ENCODE assay signal across 8 mouse cellular contexts in genomic region chr15:102178279-102178678, GRCm38 (mm10). TPM values are rescaled to one million over a fixed set of nuclear protein-coding genes. Genes with fewer than 3 reads are reported as not detected.
DNase-seq lines count a peak whose midpoint lies in the region; ATAC-seq and TF ChIP-seq lines count a peak whose summit lies in the region.

No protein-coding gene starts in this region.

- WGBS in hindbrain, embryonic 14.5 days: 15% methylated on average over 6 of the region's 6 CpGs
- 31% methylated on average over 6 of the region's 6 CpGs for WGBS in hindbrain, embryonic 13.5 days

- TF ChIP-seq POLR2A in brain, embryonic 14.5 days (IDR thresholded peaks at IDR 0.05; ENCODE audit: borderline replicate concordance, extremely low read depth, insufficient read depth, insufficient read length, poor library complexity, severe bottlenecking): no peak

- ATAC-seq in hindbrain, embryonic 14.5 days (ENCODE audit: low FRiP score): no peak
- no peak for ATAC-seq in hindbrain, embryonic 13.5 days (ENCODE audit: low FRiP score)
- ATAC-seq in neutrophil, adult 5-6 weeks (ENCODE audit: extremely low read depth, insufficient number of reproducible peaks, low FRiP score, poor library complexity, severe bottlenecking): peak; percentile 88

- H3K4me2 ChIP-seq in hindbrain, embryonic 14.5 days (replicated peaks): no peak overlapping the region
- H3K4me2 ChIP-seq in hindbrain, embryonic 13.5 days: no peak overlapping the region

- H3K27ac ChIP-seq in hindbrain, embryonic 14.5 days: no peak overlapping the region
- H3K27ac ChIP-seq in hindbrain, embryonic 13.5 days: no peak overlapping the region

- no peaks in the 10 kb centered on the region for H3K27me3 ChIP-seq in hindbrain, embryonic 14.5 days (ENCODE audit: control insufficient read depth, insufficient read depth, low read length)
- H3K27me3 ChIP-seq in hindbrain, embryonic 13.5 days: no peaks in the 10 kb centered on the region

- peaks cover 8% of the 10 kb centered on the region for H3K9me3 ChIP-seq in hindbrain, embryonic 14.5 days (ENCODE audit: control insufficient read depth, low read length)
- H3K9me3 ChIP-seq in hindbrain, embryonic 13.5 days: no peaks in the 10 kb centered on the region; the same call in 1 of the 2 replicates

- H3K4me1 ChIP-seq in hindbrain, embryonic 14.5 days (replicated peaks; ENCODE audit: control insufficient read depth, insufficient read depth, low read length): no peaks in the 10 kb centered on the region
- no peaks in the 10 kb centered on the region for H3K4me1 ChIP-seq in hindbrain, embryonic 13.5 days (replicated peaks)

- intact Hi-C loops in left cerebral cortex, postnatal 4 days (cut with DNase I): loop anchor here (5.0 kb wide), 1 partner anchor 44 kb away; no protein-coding TSS in a partner anchor

- H3K4me3 ChIP-seq in hindbrain, embryonic 14.5 days (replicated peaks; ENCODE audit: low read length): no peak overlapping the region
- H3K4me3 ChIP-seq in hindbrain, embryonic 13.5 days: no peak overlapping the region

- DNase-seq in hindbrain, embryonic 14.5 days (ENCODE audit: low spot score): peak; percentile 83
- peak; percentile 70 for DNase-seq in brain, embryonic 14.5 days (ENCODE audit: low read depth)
- DNase-seq in forelimb bud, embryonic 11.5 days (ENCODE audit: low read depth, low spot score): peak; percentile 71
- DNase-seq in kidney, adult 18-20 months: peak; percentile 90
- peak; percentile 74 for DNase-seq in left cerebral cortex, postnatal 4 days
- peak; percentile 58 to 67 for DNase-seq in thymus, adult 18-20 months

- no peak overlapping the region for H3K9ac ChIP-seq in hindbrain, embryonic 14.5 days
- H3K9ac ChIP-seq in hindbrain, embryonic 13.5 days: no peak overlapping the region

- TF ChIP-seq CTCF in brain, embryonic 14.5 days (IDR thresholded peaks at IDR 0.05; ENCODE audit: borderline replicate concordance, extremely low read depth, insufficient read depth, insufficient read length): peak; percentile 81; the same call in 1 of the 2 replicates

- peaks cover 9% of the 10 kb centered on the region; the same call in 1 of the 2 replicates for H3K36me3 ChIP-seq in hindbrain, embryonic 14.5 days (replicated peaks; ENCODE audit: control insufficient read depth, insufficient read depth)
- peaks cover 18% of the 10 kb centered on the region for H3K36me3 ChIP-seq in hindbrain, embryonic 13.5 days

RNA-seq across cellular contexts. Expression of gene Zfp740, which starts 24.8 kb away (rescaled TPM):
- 45.4 and 47.1 TPM in 2 replicates for polyA plus RNA-seq in hindbrain, embryonic 14.5 days (2014; fragmentation: Nextera tagmentation; extraction: Ambion mirVana)
- 68.8 and 71.7 TPM in 2 replicates for polyA plus RNA-seq in hindbrain, embryonic 13.5 days (2015; fragmentation: Nextera tagmentation; extraction: Ambion mirVana)
- polyA plus RNA-seq in brain, embryonic 14.5 days (2012; rRNA removed): 91.1 and 96.5 TPM in 2 replicates
- total RNA-seq in left cerebral cortex, postnatal 4 days (2021): 10 to 100 TPM; 70.3 to 70.6 TPM
- total RNA-seq in neutrophil, adult 5-6 weeks (2017): 118 and 120 TPM in 2 replicates

RNA-seq across cellular contexts. Expression of gene Csad, which starts 26.2 kb away (rescaled TPM):
- 27.5 and 33.3 TPM in 2 replicates for polyA plus RNA-seq in hindbrain, embryonic 14.5 days (2014; fragmentation: Nextera tagmentation; extraction: Ambion mirVana)
- polyA plus RNA-seq in hindbrain, embryonic 13.5 days (2015; fragmentation: Nextera tagmentation; extraction: Ambion mirVana): 43.2 and 44.5 TPM in 2 replicates
- polyA plus RNA-seq in brain, embryonic 14.5 days (2012; rRNA removed): 45.4 and 50.8 TPM in 2 replicates
- total RNA-seq in left cerebral cortex, postnatal 4 days (2021): 10 to 100 TPM; 27.8 TPM
- total RNA-seq in neutrophil, adult 5-6 weeks (2017): 47.6 and 56.0 TPM in 2 replicates

RNA-seq across cellular contexts. Expression of gene Soat2, which starts 28.0 kb away (rescaled TPM):
- 0.13 TPM in 1 of 2 replicates, not detected in the other for polyA plus RNA-seq in hindbrain, embryonic 14.5 days (2014; fragmentation: Nextera tagmentation; extraction: Ambion mirVana)
- polyA plus RNA-seq in hindbrain, embryonic 13.5 days (2015; fragmentation: Nextera tagmentation; extraction: Ambion mirVana): 0.14 TPM in 1 of 2 replicates, not detected in the other
- polyA plus RNA-seq in brain, embryonic 14.5 days (2012; rRNA removed): 0.15 and 0.18 TPM in 2 replicates
- not detected for total RNA-seq in left cerebral cortex, postnatal 4 days (2021)
- 13.3 and 14.4 TPM in 2 replicates for total RNA-seq in neutrophil, adult 5-6 weeks (2017)

RNA-seq across cellular contexts. Expression of gene Igfbp6, which starts 34.1 kb away (rescaled TPM):
- 1.8 and 1.9 TPM in 2 replicates for polyA plus RNA-seq in hindbrain, embryonic 14.5 days (2014; fragmentation: Nextera tagmentation; extraction: Ambion mirVana)
- 0.49 and 1.2 TPM in 2 replicates for polyA plus RNA-seq in hindbrain, embryonic 13.5 days (2015; fragmentation: Nextera tagmentation; extraction: Ambion mirVana)
- polyA plus RNA-seq in brain, embryonic 14.5 days (2012; rRNA removed): 0.57 and 0.83 TPM in 2 replicates
- 1 to 10 TPM; 1.6 to 2.0 TPM for total RNA-seq in left cerebral cortex, postnatal 4 days (2021)
- total RNA-seq in neutrophil, adult 5-6 weeks (2017): 4.7 and 6.5 TPM in 2 replicates

RNA-seq across cellular contexts. Expression of gene Spryd3, which starts 42.2 kb away (rescaled TPM):
- 54.8 and 62.4 TPM in 2 replicates for polyA plus RNA-seq in hindbrain, embryonic 14.5 days (2014; fragmentation: Nextera tagmentation; extraction: Ambion mirVana)
- 50.8 and 57.4 TPM in 2 replicates for polyA plus RNA-seq in hindbrain, embryonic 13.5 days (2015; fragmentation: Nextera tagmentation; extraction: Ambion mirVana)
- 63.8 and 64.6 TPM in 2 replicates for polyA plus RNA-seq in brain, embryonic 14.5 days (2012; rRNA removed)
- 100 to 1,000 TPM; 115 to 118 TPM for total RNA-seq in left cerebral cortex, postnatal 4 days (2021)
- 47.0 and 56.1 TPM in 2 replicates for total RNA-seq in neutrophil, adult 5-6 weeks (2017)
